Mouse (Mus musculus) common myeloid progenitor, adult 5-6 weeks (primary cell): ENCODE results near the gene Alg5. TPM values are rescaled to one million over a fixed set of nuclear protein-coding genes. Genes with fewer than 3 reads are reported as not detected.

ENCODE experiments used
- ATAC-seq: replicated peaks from 2 replicates; pipeline ENCODE4 v1.8.0; 2016; ENCODE audit warnings: low read depth, mild to moderate bottlenecking, moderate TSS enrichment, inconsistent platforms; ENCODE audit not compliant: poor library complexity, severe bottlenecking
- total RNA-seq: library from RNA; stranded (forward); fragments of 200-1000, 187-1606 nt; gene quantifications from 2 replicates; pipeline ENCODE4 v1.2.3, GENCODE M21; 2017

Gene Alg5
- total RNA-seq, 1 experiment from 2014 or later, result 40.8 TPM

- ATAC-seq, result no peak
Measured at GRCm38 (mm10) chr3:54790601-54791000, 55.3 kb downstream of the Alg5 start.

GRCm38 (mm10) chr3:54791822-54792677, 56.7 kb downstream of the Alg5 start:
- ATAC-seq, result no peak

- ATAC-seq, result no peak
Measured at GRCm38 (mm10) chr3:54793762-54794161, 58.4 kb downstream of the Alg5 start.

- no peak for ATAC-seq
Measured at GRCm38 (mm10) chr3:54795379-54795778, 60.0 kb downstream of the Alg5 start.

GRCm38 (mm10) chr3:54795806-54796205, 60.5 kb downstream of the Alg5 start:
- ATAC-seq, result no peak

GRCm38 (mm10) chr3:54797211-54797610, 61.9 kb downstream of the Alg5 start:
- ATAC-seq, result peak; percentile 95

Other genes with a start within 250 kb of the Alg5 start
- gene Supt20, start 42.7 kb upstream of the Alg5 start, total RNA-seq, result 75.1 and 91.2 TPM in 2 replicates
- gene Gm21958, start 21.2 kb upstream of the Alg5 start, total RNA-seq, result 1.1 TPM in 1 of 2 replicates, not detected in the other
- gene Exosc8, start 146 bp upstream of the Alg5 start, total RNA-seq, result 207 and 282 TPM in 2 replicates
- gene Smad9, start 20.0 kb downstream of the Alg5 start, total RNA-seq, result not detected in 2 replicates
- gene Rfxap, start 72.3 kb downstream of the Alg5 start, total RNA-seq, result 39.8 and 57.0 TPM in 2 replicates
- gene Sertm1, start 180.3 kb downstream of the Alg5 start, total RNA-seq, result not detected in 2 replicates